Mouse (Mus musculus) regulatory T cell (primary cell): ENCODE results near the gene Sumf1.

Experiments used
- in situ Hi-C: fragments of 300-600 bp; cut with MboI, MseI; formaldehyde crosslinking; loops from one replicate; pipeline ENCODE4 v1.15.1; 2025; ENCODE audit warnings: high pct_unique_total_duplicates

The Sumf1 gene

DNA sequence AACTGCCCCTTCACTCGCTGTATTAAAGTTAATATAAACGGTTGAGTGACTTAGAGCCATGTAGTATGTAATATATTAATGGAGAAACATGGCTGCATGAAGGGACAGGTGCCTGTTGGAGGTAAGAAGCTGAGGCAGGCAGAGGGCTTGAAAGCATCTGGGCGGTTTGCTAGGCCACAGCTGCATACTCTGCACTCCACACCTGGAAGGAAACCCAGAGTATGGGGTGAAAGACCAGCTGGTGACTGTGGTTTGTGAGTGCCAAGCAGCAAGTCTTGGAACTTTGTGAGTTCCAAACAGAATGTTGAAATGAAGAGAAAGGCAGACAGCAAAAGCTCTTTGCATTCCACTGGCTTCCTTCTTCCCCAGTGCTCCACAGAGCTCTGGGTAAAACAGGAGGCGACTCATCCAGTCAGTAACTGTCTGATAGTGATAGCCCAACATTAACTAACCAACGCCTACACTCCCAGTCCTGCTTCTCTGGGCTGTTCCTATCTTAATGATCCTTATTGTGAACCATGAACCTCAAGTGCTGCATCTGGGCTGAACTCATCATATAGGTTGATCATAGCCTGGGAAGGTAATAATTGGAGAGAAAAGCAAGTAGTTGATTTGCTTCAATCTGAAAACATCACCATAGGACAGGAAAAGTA, 21.7 kb upstream of the Sumf1 start:
- in situ Hi-C loops: no loop called here

DNA sequence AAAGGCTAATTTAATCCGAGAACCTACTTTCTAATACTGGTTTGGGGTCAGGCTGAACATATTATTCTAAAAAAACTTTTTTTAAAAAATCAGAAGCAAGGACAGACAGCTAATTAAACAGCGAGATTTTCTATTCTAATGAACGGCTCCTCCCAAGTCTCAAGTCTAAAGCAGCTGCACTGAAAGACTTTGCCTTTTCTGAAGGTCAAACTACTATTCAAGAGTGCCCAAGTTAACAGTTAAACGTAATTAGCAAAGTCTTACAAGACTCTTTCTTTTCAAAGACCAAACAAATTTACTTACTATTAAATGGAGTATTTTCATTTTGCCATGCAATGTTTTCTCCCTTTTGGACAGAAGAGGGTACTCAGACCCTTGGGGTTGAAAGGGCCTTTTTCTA, 20.8 kb upstream of the Sumf1 start:
- in situ Hi-C loops: no loop called here

DNA sequence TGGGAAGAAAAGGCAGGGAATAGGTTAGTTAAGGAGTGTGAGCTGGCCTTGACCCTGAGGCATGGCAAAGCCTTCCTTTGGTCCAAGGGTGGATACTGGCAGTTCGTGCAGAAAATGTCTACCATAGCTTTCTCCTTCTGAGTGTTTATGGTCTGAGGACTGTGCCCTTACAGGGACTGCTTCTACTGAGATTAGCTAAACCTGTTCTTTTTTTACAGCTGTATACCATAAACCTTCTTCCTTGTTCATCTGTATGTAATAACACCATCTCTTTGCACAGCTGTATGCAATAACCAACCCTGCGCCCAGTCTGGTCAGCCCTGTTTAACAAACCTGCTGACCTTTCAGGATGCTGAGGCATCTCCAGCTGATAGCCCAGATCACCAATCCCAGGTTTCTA, 18.9 kb upstream of the Sumf1 start:
- in situ Hi-C loops: loop anchor here (5.0 kb wide), 1 partner anchor 127 kb away; no protein-coding TSS in a partner anchor

DNA sequence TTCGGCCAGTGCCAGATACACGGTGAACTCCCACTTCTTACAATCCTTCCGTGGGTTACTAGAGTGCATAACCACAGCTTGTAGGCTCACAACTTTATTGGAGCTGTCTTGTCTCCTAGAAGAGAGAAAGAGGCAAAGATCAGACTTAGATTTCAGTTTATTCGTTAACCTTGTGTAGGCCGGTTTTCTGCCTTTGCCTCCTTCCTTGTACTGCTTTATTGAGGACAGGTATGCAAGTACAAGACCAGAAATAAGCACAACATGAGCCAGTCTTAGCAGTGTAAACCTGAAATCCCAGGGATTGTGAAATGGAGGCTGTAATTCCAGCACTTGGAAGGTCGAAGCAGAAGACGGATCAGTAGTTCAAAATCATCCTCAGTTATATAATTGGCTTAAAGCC, 12.9 kb upstream of the Sumf1 start:
- in situ Hi-C loops: loop anchor here (5.0 to 25.0 kb wide), 2 partner anchors 41 to 1411 kb away; no protein-coding TSS in a partner anchor

DNA sequence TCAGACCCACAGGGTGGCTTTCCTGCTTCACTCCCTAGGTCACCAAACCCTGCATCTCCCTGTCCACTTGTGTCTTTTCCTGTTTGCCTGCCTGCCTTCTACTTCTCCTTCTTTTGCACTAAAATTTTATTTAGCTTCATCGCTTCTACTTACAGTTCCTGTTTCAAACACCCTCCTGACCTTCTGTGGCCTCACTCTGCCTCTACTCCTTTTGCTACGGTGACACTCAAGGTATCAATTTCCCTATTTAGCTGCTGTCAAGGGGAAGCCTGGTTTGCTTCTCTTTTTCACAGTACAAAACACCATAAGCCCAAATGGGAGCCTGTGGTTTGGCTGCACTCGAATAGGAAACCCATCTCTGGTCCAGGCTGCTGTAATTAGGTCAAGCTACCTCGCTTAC, 11.7 kb upstream of the Sumf1 start:
- in situ Hi-C loops: loop anchor here (5.0 to 25.0 kb wide), 2 partner anchors 40 to 1410 kb away; no protein-coding TSS in a partner anchor

DNA sequence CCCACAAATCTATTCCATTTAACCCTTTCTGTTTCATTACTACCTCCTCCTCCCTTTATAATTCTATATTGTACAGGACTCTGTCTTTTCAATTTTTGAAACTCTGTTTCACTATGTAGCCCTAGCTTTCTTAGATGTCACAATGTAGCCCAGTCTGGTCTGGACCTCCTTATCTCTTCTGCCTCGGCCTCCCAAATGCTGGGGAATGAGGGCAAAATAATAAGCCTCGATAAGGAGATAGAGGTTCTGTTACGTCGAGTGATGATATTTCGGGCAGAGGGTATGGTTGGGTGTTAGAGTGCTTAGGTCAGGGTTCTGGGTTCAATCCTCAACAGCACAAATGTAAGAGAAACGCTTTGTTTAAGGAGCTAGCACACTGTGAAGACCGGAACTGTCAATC, 11.3 kb upstream of the Sumf1 start:
- in situ Hi-C loops: loop anchor here (5.0 to 25.0 kb wide), 2 partner anchors 39 to 1409 kb away; no protein-coding TSS in a partner anchor

DNA sequence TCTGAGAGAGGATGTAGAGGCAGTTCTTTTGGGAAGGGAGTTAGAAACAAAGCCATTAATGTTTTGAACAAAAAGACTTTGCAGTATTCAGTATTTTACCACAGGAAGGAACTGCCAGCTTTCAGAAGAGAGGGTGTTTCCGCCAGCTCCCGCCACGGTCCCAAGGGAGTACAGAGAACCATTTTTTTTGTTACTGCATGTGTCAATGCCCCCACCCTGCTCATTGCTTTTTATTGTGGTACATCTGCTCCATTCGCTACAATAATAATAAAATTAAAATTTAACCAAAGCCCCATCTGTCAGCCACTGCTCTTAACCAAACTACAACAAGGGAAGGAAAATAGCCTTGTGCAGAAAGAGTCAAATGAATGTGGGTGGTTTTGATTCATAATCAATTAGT, 7.2 kb upstream of the Sumf1 start:
- in situ Hi-C loops: loop anchor here (25.0 kb wide), 1 partner anchor 1405 kb away; no protein-coding TSS in a partner anchor

DNA sequence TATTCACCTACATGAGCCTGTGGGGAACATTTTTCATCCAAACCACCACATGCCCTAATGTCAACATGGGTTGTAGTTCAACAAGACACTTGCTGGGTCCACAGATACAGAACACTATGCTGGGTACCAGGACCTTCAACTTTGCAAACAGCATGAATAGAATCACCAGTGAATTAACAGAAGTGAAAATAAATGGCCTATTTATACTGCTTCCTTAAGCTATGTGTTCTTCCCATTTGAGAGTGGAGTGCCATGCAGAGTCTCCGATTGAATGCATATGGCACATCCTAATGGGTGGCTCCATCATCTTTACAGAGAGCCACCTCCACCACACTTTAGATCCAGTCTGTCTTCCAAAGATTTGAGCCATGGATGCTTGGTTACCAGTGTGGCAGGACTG, 5.3 kb upstream of the Sumf1 start:
- in situ Hi-C loops: loop anchor here (25.0 kb wide), 1 partner anchor 1403 kb away; no protein-coding TSS in a partner anchor

DNA sequence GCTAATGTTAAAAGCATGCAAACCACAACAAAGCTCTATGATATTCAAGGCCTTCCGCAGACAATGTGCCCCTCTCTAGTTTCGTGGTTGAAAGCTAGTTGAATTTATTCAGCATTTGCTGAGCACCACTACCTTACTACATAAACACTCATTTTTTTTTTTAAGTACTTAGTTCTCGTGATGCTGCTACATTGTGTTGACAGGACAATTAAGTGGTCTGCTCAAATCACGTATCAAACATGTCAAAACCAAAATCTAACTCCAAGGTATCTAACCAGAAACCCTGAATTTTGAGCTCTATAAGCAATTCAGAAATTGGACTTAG, 265 bp upstream of the Sumf1 start:
- in situ Hi-C loops: loop anchor here (25.0 kb wide), 1 partner anchor 1398 kb away; no protein-coding TSS in a partner anchor

DNA sequence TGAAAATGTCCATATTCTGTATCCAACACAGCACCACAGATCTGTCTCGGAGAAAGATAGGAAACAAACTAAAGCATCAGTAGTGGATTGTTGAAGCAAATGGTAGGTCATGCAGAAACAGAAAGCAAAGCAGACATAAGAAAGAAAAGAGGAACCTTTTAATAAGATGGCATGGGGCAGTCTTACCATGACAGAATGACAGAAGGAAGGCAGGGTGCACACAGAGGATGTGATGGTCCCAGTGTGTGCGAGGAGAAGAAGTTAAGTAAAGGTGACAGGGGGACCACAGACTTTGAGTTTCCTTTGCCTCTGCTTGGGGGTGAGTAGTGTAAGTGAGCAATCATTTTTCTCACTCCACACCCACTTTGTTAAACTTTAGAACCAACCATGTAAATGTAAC, 6.3 kb downstream of the Sumf1 start:
- in situ Hi-C loops: loop anchor here (25.0 kb wide), 1 partner anchor 1392 kb away; no protein-coding TSS in a partner anchor

DNA sequence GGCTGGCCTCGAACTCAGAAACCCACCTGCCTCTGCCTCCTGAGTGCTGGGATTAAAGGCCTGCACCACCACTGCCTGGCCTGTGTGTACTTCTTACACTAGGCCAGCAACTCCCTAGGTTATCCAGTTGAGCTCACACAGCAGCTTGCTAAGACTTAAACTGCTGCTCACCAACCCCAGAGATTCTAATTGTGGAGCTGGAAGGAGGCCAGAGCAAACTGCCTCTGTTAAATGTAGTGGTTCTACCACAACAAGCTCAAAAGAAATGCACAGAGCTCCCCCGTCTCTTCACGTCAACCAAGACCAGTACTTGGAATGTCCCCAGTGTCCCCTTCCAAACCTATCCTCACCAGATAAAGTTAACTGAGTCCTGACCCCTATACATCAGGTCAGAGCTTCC, 11.2 kb downstream of the Sumf1 start:
- in situ Hi-C loops: no loop called here

DNA sequence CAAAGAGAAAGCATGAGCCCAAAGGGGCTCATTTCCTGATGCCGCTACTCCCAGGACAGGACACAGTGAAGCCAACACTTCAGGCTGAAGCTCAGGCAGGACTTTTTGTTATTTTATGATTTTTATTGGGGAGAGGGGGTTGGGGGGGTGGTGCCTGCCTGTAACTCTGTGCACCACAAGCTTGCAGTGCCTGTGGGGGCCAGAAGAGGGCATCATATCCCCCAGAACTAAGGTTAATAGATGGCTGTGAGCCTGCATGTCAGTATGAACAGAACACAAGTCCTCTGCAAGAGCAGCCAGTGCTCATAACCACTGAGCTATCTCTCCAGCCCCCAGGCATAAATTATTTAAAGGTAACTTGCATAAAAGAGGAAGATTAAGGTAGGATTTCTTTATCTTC, 13.2 kb downstream of the Sumf1 start:
- in situ Hi-C loops: no loop called here

DNA sequence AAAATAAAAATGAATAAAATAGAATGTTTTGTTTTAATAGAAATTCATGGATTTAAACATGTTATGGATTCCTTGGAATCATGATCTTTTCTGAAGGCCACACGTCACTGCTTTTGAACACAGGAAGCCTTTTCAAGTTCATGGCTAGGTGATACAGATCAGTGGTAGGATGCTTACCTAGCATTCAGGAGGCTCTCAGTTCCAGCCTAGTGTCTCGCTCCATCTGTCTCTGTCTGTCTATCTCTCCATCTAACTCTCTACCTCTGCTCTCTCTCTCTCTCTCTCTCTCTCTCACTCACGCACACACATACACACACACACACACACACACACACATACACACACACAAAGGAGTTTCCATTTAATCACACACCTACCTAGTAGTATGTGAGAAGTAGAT, 15.9 kb downstream of the Sumf1 start:
- in situ Hi-C loops: loop anchor here (10.0 kb wide), 1 partner anchor 515 kb away; no protein-coding TSS in a partner anchor

DNA sequence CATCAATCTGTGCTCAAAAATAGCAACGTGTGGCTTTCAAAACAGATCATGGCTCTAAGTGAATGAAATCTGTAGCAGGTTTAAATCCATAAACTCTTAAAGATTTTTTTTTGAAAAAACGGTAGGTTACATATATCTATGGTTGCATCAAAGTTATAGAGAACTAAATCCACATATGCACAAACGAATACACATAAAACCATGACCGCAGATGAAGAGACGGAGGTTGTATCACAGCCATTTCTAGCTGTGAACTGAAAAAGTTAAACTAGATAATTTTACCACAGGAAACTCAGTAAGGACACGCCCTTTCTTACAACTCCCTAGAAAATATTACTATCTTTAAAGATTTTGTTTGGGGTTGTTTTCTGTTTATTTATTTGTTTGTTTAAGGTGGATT, 16.7 kb downstream of the Sumf1 start:
- in situ Hi-C loops: loop anchor here (10.0 kb wide), 1 partner anchor 516 kb away; no protein-coding TSS in a partner anchor

DNA sequence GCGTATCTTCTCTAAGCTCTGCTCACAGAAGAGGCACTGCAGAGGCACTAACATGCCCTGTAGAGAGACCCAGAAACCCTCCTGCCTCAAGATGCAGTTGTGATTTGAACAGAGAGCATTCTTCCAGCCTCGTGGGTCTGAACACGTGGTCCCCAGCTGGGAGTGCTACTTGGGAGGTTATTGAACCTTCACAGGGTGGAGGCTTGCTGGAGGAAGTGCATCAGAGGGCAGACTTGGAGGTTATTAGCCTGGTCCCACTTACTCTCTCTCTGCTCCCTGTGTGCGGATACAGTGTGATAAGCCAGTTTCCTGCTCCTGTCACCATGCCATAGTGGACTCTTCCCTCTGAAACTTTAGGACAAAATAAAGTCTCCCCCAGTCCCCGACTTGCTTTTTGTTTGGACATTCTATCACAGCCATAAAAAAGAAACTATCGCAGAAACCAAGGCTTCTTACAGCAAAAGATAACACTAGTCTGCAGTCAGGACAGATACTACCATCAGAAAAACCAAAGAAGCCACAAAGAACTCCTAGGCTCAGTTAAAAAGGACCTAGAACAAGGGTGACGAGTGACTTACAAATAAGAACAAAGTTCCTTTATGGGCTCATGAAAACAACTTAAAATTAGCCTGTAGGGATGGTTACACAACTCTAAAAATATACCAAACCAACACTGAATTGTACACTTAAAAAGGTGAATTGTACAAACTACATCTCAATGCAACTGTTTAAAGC, 17.3 kb downstream of the Sumf1 start:
- in situ Hi-C loops: loop anchor here (10.0 kb wide), 1 partner anchor 517 kb away; no protein-coding TSS in a partner anchor

DNA sequence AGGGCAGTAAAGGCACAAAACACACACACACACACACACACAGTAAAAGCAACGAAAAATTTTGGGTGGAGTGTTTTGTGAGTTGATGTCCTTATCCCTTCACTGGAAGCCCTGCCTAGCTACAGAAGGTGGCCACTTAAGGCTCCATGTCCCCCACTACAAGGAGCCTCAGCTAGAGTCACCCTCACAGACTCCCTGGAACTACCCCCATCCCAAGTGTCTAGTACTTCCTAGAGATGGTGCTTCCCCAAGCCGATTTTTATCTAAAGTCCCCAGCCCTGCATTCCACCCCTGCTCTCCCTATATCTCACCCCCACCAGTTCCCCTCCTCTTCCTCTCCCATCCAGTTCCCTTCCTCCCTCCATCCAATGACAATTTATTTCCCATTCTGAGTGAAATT, 19.8 kb downstream of the Sumf1 start:
- in situ Hi-C loops: loop anchor here (10.0 kb wide), 1 partner anchor 519 kb away; no protein-coding TSS in a partner anchor

DNA sequence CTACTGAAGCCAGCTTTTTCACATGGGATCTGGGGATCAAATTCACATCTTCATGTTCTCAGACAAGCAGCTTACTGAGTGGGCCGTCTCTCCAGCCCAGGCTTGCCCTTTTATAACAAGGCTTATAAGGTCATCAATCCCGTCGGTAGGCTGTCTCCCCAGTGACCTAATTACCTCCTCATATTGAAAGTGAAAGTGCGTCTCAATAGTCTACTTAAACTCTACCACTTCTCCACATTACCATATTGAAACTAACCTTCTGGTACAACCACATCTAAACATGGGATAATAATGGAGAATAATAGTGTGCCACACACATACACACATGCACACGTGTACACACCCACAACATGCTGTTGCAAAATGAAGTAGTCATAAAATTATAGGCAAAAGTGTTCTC, 20.4 kb downstream of the Sumf1 start:
- in situ Hi-C loops: loop anchor here (5.0 to 10.0 kb wide), 2 partner anchors 372 to 520 kb away; no protein-coding TSS in a partner anchor

DNA sequence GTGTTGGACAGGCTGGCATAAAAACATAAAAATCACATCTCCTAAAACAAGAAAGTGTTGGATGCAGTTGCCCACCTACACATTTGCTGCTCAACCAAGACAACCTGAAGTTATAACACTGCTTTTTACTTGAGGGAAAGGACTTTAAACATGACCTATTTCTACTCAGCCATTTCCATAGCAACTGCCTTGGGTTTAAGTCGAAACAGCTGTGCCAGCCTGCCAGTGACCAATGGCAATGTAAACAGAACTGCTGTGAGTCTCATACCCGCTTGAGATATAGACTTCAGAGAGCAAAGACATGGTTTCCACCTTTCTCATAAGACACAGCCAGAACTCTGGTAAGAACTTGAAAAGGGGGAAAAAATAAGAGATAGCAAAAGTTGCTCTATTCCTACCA, 24.8 kb downstream of the Sumf1 start:
- in situ Hi-C loops: loop anchor here (5.0 to 10.0 kb wide), 2 partner anchors 377 to 524 kb away; no protein-coding TSS in a partner anchor

DNA sequence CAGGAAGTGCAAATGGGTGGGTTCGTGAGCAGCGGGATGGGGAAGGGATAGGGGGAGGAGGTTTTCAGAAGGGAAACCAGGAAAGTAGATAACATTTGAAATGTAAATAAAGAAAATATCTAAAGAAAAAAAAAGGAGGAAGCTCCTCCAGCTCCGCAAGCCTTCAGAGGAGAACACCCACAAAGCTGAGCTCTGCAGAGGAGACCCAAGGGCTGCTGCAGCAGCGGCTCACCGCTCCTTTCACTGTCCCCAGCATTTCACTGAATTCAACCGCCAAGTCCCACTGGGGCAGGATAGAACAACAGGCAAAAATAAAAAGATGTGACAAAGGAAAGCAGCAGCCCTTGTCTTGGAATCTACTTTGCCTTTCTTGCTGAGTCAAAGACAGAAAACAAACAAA, 28.5 kb downstream of the Sumf1 start:
- in situ Hi-C loops: loop anchor here (5.0 kb wide), 1 partner anchor 40 kb away; no protein-coding TSS in a partner anchor

DNA sequence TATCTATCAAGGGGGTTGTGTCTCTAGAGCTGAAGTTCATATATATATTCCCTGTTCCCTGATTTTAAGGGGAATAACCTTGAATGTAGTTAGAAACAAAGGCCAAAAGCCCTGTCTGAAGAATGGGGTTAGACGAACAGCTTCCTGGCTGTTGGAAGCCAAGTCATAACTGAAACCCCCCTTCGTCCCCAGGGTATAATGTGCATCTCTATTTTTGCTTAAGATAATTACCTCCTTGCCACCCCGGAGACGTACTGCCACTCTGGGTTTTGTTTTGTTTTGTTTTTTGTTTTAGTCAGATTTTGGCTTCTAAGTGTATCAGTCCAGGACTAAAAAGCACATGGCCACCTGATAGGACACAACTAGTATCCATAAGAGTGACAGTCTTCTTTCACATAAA, 31.1 kb downstream of the Sumf1 start:
- in situ Hi-C loops: no loop called here

DNA sequence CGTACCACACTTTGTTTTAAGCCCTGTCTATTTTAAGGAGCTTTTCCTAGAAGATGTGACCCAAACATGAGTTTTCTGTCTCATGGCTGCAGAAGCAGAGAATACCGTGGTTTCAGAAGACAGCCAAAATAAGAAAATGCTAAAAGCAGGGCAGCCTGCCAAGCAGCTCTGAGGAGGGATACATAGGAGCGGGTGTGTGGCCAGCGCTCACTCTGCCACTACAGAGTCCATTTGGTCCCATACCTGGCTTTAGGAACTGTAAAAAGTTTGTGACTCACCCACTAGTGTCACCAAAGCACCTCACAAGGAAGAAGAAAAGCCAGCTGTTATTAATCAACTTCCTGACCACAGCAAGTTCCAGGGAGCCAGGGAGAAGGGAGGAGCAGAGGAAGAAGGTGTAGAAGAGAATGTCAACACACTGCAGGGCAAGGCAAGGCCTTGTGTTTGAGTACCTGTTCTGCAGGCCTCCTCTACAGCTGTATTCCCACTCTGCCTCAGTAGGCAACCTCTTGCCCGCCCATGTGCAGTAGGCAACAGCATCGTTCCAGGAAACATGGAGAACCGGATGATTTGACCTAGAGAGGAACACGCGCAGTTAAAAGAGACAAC, 32.6 kb downstream of the Sumf1 start:
- in situ Hi-C loops: no loop called here

DNA sequence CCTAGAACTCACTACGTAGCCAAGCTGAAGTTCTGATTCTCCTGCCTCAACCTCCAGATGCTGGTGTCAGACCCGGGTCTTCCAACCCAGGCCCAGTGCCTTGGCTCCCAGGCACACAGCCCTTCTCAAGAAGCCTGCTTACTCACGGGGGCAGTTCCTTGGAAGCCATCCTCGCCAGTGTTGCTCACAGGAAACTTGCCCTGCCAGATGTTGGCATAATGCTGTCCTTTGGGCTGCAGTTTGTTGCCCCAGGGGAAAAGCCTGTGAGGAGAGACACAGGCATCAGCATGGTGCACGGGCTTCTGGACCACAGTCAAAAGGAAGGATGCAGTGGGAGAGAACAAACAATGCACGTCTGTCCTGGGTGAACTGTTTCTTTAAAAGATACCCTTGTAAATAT, 33.3 kb downstream of the Sumf1 start:
- in situ Hi-C loops: no loop called here
